ENCODE assay signal across 11 mouse cellular contexts in genomic region chr19:23062851-23063250, GRCm38 (mm10).
"Had no signal": no experiment of that assay in that cellular context is flagged by ENCODE, and none has a peak within 500 bp of the region (broad histone marks: within the 10 kb centered on the region; RNA-seq: fewer than 3 reads in every experiment).

No protein-coding gene starts in this region.

- H3K27me3 ChIP-seq: limb, embryonic 13.5 days; neural tube, embryonic 15.5 days had no signal

- H3K4me3 ChIP-seq: limb, embryonic 13.5 days; midbrain, embryonic 10.5 days; myocyte; neural tube, embryonic 15.5 days had no signal

- H3K27ac ChIP-seq: limb, embryonic 13.5 days; midbrain, embryonic 10.5 days; neural tube, embryonic 15.5 days had no signal

- H3K9me3 ChIP-seq: limb, embryonic 13.5 days; midbrain, embryonic 10.5 days; neural tube, embryonic 15.5 days had no signal

- H3K9ac ChIP-seq: limb, embryonic 13.5 days; neural tube, embryonic 15.5 days had no signal

- ATAC-seq: hindbrain, embryonic 16.5 days had no signal

- H3K4me2 ChIP-seq: limb, embryonic 13.5 days; liver, embryonic 11.5 days; neural tube, embryonic 15.5 days had no signal

- H3K36me3 ChIP-seq: limb, embryonic 13.5 days; midbrain, embryonic 10.5 days; neural tube, embryonic 15.5 days had no signal

- DNase-seq: kidney, adult 8-10 months; left cerebral cortex, postnatal 4 days; midbrain, embryonic 14.5 days; spleen, adult 18-20 months; thymus, postnatal 36 days had no signal
